Mouse (Mus musculus) liver, adult (tissue): ENCODE measurements around the gene Trappc6b.

Experiments
- GATA4 ChIP-seq: IDR thresholded peaks from 2 replicates; pipeline ENCODE4 v1.6.1; 2014; ENCODE audit warnings: mild to moderate bottlenecking, low read length; ENCODE audit not compliant: insufficient replicate concordance

Trappc6b gene

GRCm38 (mm10) chr12:59066448-59067077, 5.3 kb upstream of the Trappc6b start, which contains the start of gene Pnn:
Gene Pnn, plus strand, starts transcription at chr12:59066884.
- TF ChIP-seq GATA4 = no peak; the same call in 1 of the 2 replicates

- TF ChIP-seq GATA4 = no peak
Measured at GRCm38 (mm10) chr12:59065776-59066175, 4.5 kb upstream of the Trappc6b start.

GRCm38 (mm10) chr12:59064837-59065236, 3.6 kb upstream of the Trappc6b start:
- no peak for TF ChIP-seq GATA4

- TF ChIP-seq GATA4 = no peak
Measured at GRCm38 (mm10) chr12:59060322-59060721, 950 bp downstream of the Trappc6b start.

- no peak for TF ChIP-seq GATA4
Measured at GRCm38 (mm10) chr12:59056222-59056621, 5.0 kb downstream of the Trappc6b start.

- no peak for TF ChIP-seq GATA4
Measured at GRCm38 (mm10) chr12:59055196-59055850, 5.9 kb downstream of the Trappc6b start.

GRCm38 (mm10) chr12:59053976-59054375, 7.3 kb downstream of the Trappc6b start:
- no peak for TF ChIP-seq GATA4

GRCm38 (mm10) chr12:59053166-59053565, 8.1 kb downstream of the Trappc6b start:
- no peak for TF ChIP-seq GATA4

- TF ChIP-seq GATA4 = no peak
Measured at GRCm38 (mm10) chr12:59052470-59052869, 8.8 kb downstream of the Trappc6b start.

GRCm38 (mm10) chr12:59040851-59041250, 20.4 kb downstream of the Trappc6b start:
- no peak for TF ChIP-seq GATA4

- TF ChIP-seq GATA4 = no peak; the same call in 1 of the 2 replicates
Measured at GRCm38 (mm10) chr12:59039971-59040844, 21.1 kb downstream of the Trappc6b start.

GRCm38 (mm10) chr12:59039162-59039970, 21.9 kb downstream of the Trappc6b start:
- no peak for TF ChIP-seq GATA4

- TF ChIP-seq GATA4 = no peak
Measured at GRCm38 (mm10) chr12:59032101-59032500, 29.2 kb downstream of the Trappc6b start.

- TF ChIP-seq GATA4 = no peak
Measured at GRCm38 (mm10) chr12:59021306-59021705, 40.0 kb downstream of the Trappc6b start.

GRCm38 (mm10) chr12:59019891-59020290, 41.4 kb downstream of the Trappc6b start:
- no peak for TF ChIP-seq GATA4

GRCm38 (mm10) chr12:59017970-59018369, 43.3 kb downstream of the Trappc6b start:
- TF ChIP-seq GATA4 = no peak
